Mouse (Mus musculus) C2C12 (cell line): ENCODE results near the gene Itprip. TPM values are rescaled to one million over a fixed set of nuclear protein-coding genes. Genes with fewer than 3 reads are reported as not detected.
A peak's percentile ranks its signal among the peaks of the same experiment; 100 is the strongest.

Experiments
- H3K27me3 ChIP-seq: one replicate; pipeline ENCODE4 v1.6.1; 2011; ENCODE audit not compliant: control insufficient read depth, insufficient read depth, insufficient read length
- H3K36me3 ChIP-seq: one replicate; pipeline ENCODE4 v1.6.1; 2011; ENCODE audit not compliant: control insufficient read depth, insufficient read depth
- H3K4me3 ChIP-seq: one replicate; pipeline ENCODE4 v1.5.1; 2011; ENCODE audit warnings: mild to moderate bottlenecking, control low read depth; ENCODE audit not compliant: poor library complexity, insufficient read depth, severe bottlenecking
- H3K79me2 ChIP-seq: one replicate; pipeline ENCODE4 v1.6.1; 2011; ENCODE audit not compliant: control insufficient read depth, insufficient read depth
- H3K79me3 ChIP-seq: one replicate; pipeline ENCODE4 v1.6.1; 2011; ENCODE audit warnings: low read depth, control low read depth
- H3ac ChIP-seq: one replicate; pipeline ENCODE3; 2011; ENCODE audit warnings: low read depth; ENCODE audit not compliant: control insufficient read depth, insufficient read length
- CEBPB ChIP-seq: IDR thresholded peaks from one replicate; pipeline ENCODE4 v1.6.1; 2011; ENCODE audit warnings: low read depth, mild to moderate bottlenecking, control low read depth, moderate library complexity
- CTCF ChIP-seq: IDR thresholded peaks from one replicate; pipeline ENCODE4 v1.5.1; 2011; ENCODE audit not compliant: control insufficient read depth, insufficient read depth, insufficient read length
- FOSL1 ChIP-seq: IDR thresholded peaks from one replicate; pipeline ENCODE4 v1.8.0; 2011; ENCODE audit warnings: mild to moderate bottlenecking, low read length; ENCODE audit not compliant: poor library complexity, insufficient read depth, severe bottlenecking
- MAX ChIP-seq: IDR thresholded peaks from one replicate; pipeline ENCODE4 v1.6.1; 2011; ENCODE audit warnings: mild to moderate bottlenecking, control low read depth
- MYOD1 ChIP-seq: IDR thresholded peaks from one replicate; pipeline ENCODE4 v1.6.1; 2011; ENCODE audit warnings: low read depth; ENCODE audit not compliant: control insufficient read depth, insufficient read length
- MYOG ChIP-seq: IDR thresholded peaks from one replicate; pipeline ENCODE4 v1.6.1; 2011; ENCODE audit not compliant: control insufficient read depth, insufficient read length; ENCODE audit errors: extremely low read depth
- USF1 ChIP-seq: IDR thresholded peaks from one replicate; pipeline ENCODE4 v1.6.1; 2011; ENCODE audit warnings: low read depth, mild to moderate bottlenecking, control low read depth, moderate library complexity
- polyA plus RNA-seq: library from polyadenylated mRNA; unstranded; fragments of >200 nt; fragmentation: generic; extraction: Trizol; gene quantifications from one replicate; pipeline ENCODE4 v1.2.1, GENCODE M21; 2012; ENCODE audit warnings: missing spikeins

The Itprip gene
- polyA plus RNA-seq, 1 experiment, result 66.5 TPM

- H3K36me3 ChIP-seq, result peaks cover 89% of the 10 kb centered on the region
- peaks cover 71% of the 10 kb centered on the region for H3K79me3 ChIP-seq
- TF ChIP-seq MAX (no peak), FOSL1 (no peak)
Observed at GRCm38 (mm10) chr19:47898472-47899079, 20.5 kb downstream of the Itprip start.

GRCm38 (mm10) chr19:47893092-47893491, 26.0 kb downstream of the Itprip start:
- H3K4me3 ChIP-seq, result no peak overlapping the region
- TF ChIP-seq CTCF (no peak), MAX (no peak), FOSL1 (no peak)
- H3K36me3 ChIP-seq, result peaks cover 54% of the 10 kb centered on the region
- no peaks in the 10 kb centered on the region for H3K27me3 ChIP-seq
- peaks cover 37% of the 10 kb centered on the region for H3K79me2 ChIP-seq
- H3K79me3 ChIP-seq, result peaks cover 27% of the 10 kb centered on the region
- no peak overlapping the region for H3ac ChIP-seq

More at GRCm38 (mm10) chr19:47898472-47899079, 20.5 kb downstream of the Itprip start:
- no peak overlapping the region for H3K4me3 ChIP-seq
- no peaks in the 10 kb centered on the region for H3K27me3 ChIP-seq
- no peak overlapping the region for H3ac ChIP-seq
- H3K79me2 ChIP-seq, result peaks cover 88% of the 10 kb centered on the region

GRCm38 (mm10) chr19:47891562-47892312, 27.4 kb downstream of the Itprip start:
- Histone ChIP-seq H3ac (no peak overlapping the region), H3K79me3 (peaks cover 14% of the 10 kb centered on the region), H3K36me3 (peaks cover 41% of the 10 kb centered on the region), H3K27me3 (no peaks in the 10 kb centered on the region), H3K79me2 (peaks cover 23% of the 10 kb centered on the region), H3K4me3 (no peak overlapping the region)
- no peak for TF ChIP-seq MYOG
- peak; percentile 58 for TF ChIP-seq MAX
- no peak for TF ChIP-seq USF1
- TF ChIP-seq CEBPB, result no peak
- no peak for TF ChIP-seq FOSL1
- no peak for TF ChIP-seq CTCF
- TF ChIP-seq MYOD1, result peak; percentile 95

GRCm38 (mm10) chr19:47890489-47891130, 28.5 kb downstream of the Itprip start:
- H3K79me3 ChIP-seq, result peaks cover 5% of the 10 kb centered on the region
- H3ac ChIP-seq, result no peak overlapping the region
- H3K79me2 ChIP-seq, result peaks cover 12% of the 10 kb centered on the region
- no peaks in the 10 kb centered on the region for H3K27me3 ChIP-seq
- TF ChIP-seq USF1 (no peak), MYOD1 (peak; percentile 64), CTCF (no peak)
- peak overlapping the region; percentile 7 for H3K4me3 ChIP-seq
- H3K36me3 ChIP-seq, result peaks cover 29% of the 10 kb centered on the region

- Histone ChIP-seq H3K4me3 (no peak overlapping the region), H3ac (no peak overlapping the region), H3K36me3 (peaks cover 4% of the 10 kb centered on the region), H3K79me3 (no peaks in the 10 kb centered on the region), H3K79me2 (no peaks in the 10 kb centered on the region), H3K27me3 (no peaks in the 10 kb centered on the region)
- TF ChIP-seq MYOG (no peak), CTCF (no peak), FOSL1 (no peak), CEBPB (no peak), MAX (no peak), MYOD1 (no peak), USF1 (no peak)
Observed at GRCm38 (mm10) chr19:47888037-47888436, 31.1 kb downstream of the Itprip start.

GRCm38 (mm10) chr19:47887417-47887816, 31.7 kb downstream of the Itprip start:
- TF ChIP-seq MYOD1, result peak; percentile 82
- no peak for TF ChIP-seq CEBPB
- no peak for TF ChIP-seq MAX
- no peak for TF ChIP-seq MYOG
- TF ChIP-seq USF1, result peak; percentile 47
- no peak for TF ChIP-seq FOSL1
- no peak for TF ChIP-seq CTCF
- no peaks in the 10 kb centered on the region for H3K79me3 ChIP-seq
- no peaks in the 10 kb centered on the region for H3K79me2 ChIP-seq
- no peaks in the 10 kb centered on the region for H3K27me3 ChIP-seq
- no peak overlapping the region for H3K4me3 ChIP-seq
- no peak overlapping the region for H3ac ChIP-seq
- H3K36me3 ChIP-seq, result no peaks in the 10 kb centered on the region
